Mouse (Mus musculus) ES-E14 (cell line): ENCODE data around the gene Tax1bp1.

Experiments used
- CHD2 ChIP-seq: IDR thresholded peaks from 2 replicates; pipeline ENCODE4 v1.6.1; 2014; ENCODE audit warnings: mild to moderate bottlenecking, low read depth, low read length, inconsistent platforms
- HCFC1 ChIP-seq: IDR thresholded peaks from 2 replicates; pipeline ENCODE4 v1.6.1; 2012; ENCODE audit warnings: low read length, inconsistent platforms, borderline replicate concordance; ENCODE audit not compliant: insufficient read depth
- MAFK ChIP-seq: IDR thresholded peaks from 2 replicates; pipeline ENCODE4 v1.6.1; 2014; ENCODE audit warnings: mild to moderate bottlenecking, low read depth, low read length, inconsistent platforms; ENCODE audit not compliant: insufficient read depth
- ZC3H11A ChIP-seq: IDR thresholded peaks from 2 replicates; pipeline ENCODE4 v1.6.1; 2012; ENCODE audit warnings: low read depth, mild to moderate bottlenecking, inconsistent platforms, low read length, borderline replicate concordance

- TF ChIP-seq CHD2 (no peak), HCFC1 (no peak), MAFK (no peak), ZC3H11A (no peak)
Measured at GRCm38 (mm10) chr6:52667641-52668040, 45.9 kb upstream of the Tax1bp1 start.
